Mouse (Mus musculus) layer of hippocampus, adult 18-20 months (tissue): ENCODE measurements around the gene BC107364. TPM values are rescaled to one million over a fixed set of nuclear protein-coding genes. Genes with fewer than 3 reads are reported as not detected.
"Not testable (repeated sequence)": the region's sequence is repeated elsewhere in the genome, so short reads cannot be mapped to it uniquely, and the experiment has no call there.

Experiments
- DNase-seq, 2 experiments: peaks; one replicate each; pipeline ENCODE4 v3.0.0; 2022; ENCODE audit warnings: low spot score in 2 of 2
- total RNA-seq, 2 experiments: library from RNA; stranded (reverse); gene quantifications; 2 replicates each; pipeline ENCODE4 v1.2.3; 2021

The BC107364 gene
- total RNA-seq, 2 experiments from 2014 or later = not detected

DNA sequence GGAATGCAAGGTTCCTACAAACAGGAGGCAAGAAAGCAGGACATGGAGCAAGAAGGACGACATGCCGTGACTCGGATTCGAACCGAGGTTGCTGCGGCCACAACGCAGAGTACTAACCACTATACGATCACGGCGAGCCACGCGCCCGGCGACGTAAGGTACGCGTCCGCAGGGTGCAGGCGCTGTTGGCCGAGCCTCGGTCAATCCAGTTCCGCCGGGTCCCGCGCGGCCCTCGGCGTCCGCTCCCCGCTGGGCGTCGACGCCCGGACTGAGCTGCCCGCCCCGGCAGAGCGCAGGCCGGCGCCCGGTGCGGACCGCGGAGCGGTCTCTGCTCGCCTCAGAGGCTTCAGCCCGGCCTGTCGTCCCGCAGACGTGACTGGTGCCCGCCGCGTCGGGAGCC lies 5.9 kb upstream of the BC107364 start:
- not testable (repeated sequence) for DNase-seq

DNA sequence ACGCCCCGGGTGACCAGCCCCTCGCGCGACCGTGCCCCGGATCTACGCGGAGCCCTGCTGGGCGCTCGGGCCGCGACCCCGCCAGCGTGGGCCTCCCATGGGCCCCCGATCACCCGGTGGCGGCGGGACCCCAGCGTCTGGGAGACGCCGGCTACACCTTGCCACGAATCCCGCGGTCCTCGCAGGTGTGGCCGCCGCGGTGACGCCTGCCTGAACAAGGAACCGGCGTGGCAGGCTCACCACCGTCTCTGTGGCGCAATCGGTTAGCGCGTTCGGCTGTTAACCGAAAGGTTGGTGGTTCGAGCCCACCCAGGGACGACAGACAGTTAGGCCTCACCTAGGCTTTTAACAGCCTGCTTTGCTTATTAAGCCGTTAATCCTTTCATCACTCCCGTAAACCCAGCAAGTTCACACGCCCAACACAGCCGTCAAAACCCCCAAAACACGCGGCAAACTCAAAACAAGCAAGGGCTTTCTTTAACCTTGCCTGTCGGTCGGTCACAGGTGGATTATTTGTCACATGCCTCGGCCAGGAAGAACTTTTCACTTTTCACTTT lies 847 bp downstream of the BC107364 start:
- not testable (repeated sequence) for DNase-seq

DNA sequence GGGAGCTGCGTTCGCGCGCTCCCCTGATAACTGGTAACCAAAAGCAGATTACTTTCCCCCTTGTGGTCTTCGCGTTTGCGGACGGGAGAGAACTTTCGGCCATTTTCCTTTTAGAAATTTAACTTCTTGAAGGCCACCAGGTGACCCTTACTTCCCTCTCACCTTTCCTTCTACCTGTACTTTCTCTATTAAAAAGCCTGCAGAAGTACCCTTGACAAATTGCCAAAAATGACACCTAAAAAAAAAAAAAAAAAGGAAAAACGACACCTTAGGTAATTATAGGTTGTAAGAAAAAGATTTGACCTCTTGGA lies 1.6 kb downstream of the BC107364 start:
- DNase-seq = not testable (repeated sequence)

DNA sequence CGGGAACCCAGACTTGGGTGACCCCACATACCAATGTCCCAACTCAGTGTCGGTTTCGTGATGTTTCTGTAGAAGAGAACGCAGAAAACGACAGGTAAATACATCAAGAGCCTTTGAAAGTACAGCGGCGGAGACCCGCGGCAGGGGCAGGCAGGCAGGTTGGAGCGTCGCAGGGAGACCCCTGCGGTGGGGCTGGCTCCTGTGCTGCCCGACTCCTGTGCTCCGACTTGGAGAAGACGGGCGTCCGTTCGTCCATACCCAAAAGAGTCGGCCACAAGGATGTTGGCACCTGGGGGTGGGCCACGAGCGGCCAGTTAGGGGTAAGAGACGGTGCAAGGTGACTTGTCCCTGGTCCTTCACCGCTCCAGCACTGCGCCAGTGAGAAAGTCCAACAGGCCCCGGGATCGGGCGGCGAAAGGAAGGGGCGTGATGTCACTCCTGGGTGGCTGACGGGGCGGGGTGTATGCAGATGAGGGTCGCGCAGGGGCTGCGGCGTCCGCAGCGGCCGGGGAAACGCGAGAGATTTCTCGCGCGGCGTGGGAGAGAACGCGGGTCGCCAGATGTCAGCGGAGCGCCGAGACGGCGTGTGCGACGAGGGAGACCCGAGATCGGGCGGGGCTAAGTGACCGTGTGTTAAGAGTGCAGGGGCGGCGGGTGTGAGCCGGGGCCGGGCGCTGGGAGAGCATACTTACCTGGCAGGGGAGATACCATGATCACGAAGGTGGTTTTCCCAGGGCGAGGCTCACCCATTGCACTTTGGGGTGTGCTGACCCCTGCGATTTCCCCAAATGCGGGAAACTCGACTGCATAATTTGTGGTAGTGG lies 2.1 kb downstream of the BC107364 start:
- not testable (repeated sequence) for DNase-seq

DNA sequence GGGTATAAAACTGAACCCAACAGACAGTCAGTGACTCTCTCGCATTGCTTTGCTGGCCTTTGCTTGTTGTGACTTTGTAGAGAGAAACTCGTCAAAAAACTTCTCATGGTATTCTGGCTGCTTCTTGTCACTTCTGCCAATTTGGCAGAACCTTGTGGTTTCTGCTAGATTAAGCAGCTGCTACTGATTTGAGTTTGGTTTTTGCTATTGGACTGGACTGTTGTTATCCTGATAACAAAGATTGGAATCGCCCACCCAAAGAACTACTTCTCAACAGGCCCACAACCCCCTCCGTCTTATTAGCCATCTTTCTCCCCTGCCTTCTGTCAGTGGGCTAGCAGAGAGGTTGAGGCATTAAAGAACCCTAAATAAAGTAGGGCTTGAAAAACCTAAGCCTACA lies 6.7 kb downstream of the BC107364 start:
- DNase-seq = no peak

DNA sequence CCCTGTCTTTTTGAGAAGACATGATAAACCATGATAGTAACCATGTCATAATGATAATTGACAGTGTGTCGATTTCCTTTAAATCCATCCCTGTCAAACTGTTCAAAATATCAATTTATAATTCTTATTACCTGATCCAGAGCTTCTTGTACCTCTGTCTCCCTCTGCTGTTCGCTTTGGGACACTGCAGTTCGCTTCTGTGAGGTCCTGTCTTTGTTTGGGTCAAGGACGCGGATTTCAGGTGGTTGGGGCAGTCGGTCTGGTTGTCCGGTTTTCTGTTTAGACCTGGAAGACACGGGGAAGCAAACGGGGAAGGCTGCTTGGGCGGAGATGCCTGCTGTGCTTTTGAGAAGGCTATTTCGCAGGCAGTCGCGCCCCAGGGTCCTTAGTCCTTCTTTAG lies 11.5 kb downstream of the BC107364 start:
- peak; percentile 43 to 82 for DNase-seq

DNA sequence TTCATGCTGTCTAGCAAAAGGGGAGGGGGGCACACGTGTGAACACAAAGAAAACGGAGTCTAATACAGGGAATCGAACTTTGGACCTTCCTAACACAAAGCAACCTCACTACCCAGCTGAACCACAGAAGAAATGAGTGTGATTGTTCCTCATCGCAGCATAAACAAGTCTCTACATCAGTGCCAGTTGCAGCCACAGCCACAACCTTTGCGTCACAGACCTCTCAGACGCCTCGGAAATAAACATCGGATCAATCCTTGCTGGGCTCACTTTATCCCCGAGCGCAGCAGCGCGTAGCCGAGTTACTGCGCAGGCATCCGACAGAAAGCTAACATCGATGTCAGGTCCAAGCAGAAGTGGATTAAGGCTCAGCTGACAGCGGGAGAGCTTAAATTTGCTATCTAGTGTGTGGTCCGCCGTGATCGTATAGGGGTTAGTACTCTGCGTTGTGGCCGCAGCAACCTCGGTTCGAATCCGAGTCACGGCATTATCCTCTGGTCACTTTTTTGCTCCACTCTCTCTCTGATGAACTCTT lies 16.5 kb downstream of the BC107364 start:
- DNase-seq = peak; percentile 25 to 71

DNA sequence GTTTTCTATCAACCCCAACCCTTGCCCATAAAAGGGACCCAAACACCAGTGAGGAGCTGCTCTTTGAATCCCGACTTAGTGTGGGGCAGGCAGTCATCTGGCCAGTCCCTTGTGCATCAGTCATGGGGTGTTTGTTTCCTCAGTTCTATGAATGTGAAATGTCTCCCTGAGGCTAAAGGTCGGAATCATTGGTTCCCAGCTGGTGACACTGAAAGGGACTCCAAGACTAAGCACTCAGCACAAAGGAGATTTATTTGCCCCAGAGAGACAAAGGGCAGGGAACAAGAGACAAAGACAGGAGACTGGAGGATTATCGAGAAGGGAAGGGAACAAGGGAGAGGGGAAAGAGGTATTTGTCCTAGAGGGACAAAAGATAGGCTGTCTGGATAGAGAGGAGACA lies 19.9 kb downstream of the BC107364 start:
- DNase-seq = no peak

DNA sequence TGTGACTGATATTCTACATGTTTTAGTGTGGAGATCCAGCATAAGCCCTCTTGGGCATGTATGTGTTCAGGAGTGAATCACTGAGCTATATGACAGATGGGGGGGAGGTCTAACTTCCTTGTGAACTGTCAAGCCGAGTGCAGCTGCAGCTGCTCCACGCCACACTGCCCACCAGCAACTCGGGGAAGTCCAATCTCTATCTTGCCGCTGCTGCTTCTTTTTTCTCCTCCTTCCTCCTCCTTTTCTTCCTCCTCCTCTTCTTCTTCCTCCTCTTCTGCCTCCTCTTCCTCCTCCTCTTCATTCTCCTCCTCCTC lies 22.3 kb downstream of the BC107364 start:
- DNase-seq = no peak

DNA sequence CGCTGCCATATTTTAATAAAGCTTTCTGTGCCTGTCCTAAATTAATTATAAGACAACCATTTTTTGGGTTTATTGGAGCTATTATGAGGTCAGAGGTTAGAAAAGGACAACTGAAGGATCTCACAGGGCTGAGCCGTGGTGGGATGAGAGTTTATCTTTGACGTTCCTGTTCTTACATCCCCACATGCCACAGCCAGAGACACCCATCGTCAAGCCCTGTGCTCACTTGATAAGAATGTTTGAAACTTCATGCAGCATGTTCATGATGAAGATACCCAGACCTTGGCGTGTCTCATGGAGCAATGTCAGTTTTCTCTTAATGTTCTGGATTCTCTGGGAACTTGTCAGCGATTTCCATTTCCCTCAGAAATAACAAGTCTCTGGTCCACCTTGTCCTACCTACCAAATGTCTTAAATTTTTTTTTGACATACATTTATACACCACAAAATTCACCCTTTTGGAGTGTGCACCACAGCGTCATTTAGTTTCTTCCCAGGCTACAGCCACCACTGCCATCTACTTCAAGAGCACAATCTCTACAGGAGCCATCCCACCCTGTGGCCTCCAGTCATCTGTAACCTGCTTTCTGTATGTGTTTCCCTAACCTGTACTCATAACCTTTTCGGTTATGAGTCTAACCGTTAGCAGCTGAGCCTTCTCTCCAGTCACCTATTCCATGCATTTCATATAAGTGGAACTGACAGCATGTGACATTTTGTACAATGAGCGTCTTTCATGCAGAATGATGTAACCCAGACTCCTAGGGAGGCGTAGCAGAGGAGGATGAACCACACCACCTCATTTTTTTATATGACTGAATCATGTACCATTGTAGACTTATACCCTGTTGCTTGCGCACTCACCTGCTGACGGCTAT lies 22.9 kb downstream of the BC107364 start:
- DNase-seq = no peak

DNA sequence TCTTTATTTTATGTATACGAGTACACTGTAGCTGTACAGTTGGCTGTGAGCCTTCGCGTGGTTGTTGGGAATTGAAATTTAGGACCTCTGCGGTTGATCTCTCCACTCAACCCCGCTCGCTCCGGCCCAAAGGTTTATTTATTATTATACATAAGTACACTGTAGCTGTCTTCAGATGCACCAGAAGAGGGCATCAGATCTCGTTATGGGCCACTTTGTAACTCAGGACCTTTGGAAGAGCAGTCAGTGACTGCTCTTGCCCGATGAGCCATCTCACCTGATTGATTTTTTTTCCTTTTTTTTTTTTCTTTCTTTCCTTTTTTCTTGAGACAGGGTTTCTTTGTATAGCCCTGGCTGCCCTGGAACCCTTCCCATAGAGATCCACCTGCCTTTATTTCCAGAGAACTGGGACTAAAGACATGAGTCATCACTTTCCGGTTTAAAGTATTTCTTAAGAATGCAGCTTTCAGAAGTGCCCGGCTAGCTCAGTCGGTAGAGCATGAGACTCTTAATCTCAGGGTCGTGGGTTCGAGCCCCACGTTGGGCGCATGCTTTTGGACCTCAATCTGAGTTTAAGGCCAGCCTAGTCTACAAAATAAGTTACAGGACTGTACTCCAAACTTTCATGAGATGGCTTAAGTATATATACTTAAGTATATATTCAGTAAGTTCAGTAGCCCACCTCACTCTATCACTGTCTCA lies 24.2 kb downstream of the BC107364 start:
- peak in 1 of 2 experiments; percentile 61 for DNase-seq

DNA sequence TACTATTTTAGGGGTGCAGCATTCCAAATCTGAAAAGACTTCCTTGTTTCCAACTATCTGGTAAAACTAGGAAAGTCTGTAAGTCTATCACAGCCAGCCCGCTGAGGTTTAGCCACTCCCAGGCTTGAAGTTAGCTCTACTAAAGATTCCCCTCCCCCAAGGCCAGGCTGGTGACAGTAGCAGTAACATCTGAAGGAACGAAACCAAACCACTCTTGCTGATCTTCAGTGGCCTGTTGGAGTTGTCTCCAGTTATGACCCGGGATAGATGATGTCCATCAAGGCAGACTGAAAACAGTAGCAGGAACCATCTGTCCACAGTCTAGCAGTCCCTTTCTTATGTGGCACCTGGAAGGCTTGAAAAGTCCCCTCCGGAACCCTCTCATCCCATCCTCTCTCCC lies 24.8 kb downstream of the BC107364 start:
- DNase-seq = no peak

DNA sequence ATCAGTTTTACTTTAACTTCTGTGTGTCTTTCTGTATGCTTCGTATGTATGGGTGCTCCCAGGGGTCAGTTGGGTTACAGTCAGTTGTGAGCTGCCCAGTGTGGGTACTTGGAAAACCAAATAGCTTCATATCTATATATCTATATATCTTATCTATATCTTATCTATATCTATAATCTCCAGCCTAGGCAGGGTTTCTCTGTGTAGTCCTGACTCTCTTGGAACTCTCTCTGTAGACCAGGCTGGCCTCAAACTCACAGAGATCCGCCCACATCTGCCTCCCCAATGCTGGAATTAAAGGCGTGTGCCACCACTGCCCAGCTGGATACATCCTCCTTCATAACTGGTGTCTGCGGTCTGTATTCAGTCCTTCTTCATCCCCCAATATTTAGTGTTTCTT lies 25.8 kb downstream of the BC107364 start:
- no peak for DNase-seq

DNA sequence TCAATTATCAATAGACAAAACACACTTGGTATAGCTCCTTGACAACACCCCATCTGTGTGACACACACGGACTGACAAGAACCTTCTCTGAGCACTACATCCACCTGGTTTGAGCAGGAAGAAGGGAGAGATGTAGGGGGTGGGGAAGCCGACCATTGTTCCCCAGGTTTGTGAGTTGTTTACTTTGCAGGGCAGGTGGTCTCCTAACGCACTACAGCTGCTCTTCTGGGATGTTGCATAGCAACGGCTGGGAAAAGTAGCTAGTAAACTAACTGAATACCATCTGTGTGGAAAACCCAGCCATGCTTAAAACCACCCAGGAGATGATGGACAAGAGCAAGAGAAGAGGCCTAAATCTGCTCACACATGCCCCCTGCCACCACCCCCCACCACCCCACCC lies 27.7 kb downstream of the BC107364 start:
- DNase-seq = peak in 1 of 2 experiments; percentile 24

DNA sequence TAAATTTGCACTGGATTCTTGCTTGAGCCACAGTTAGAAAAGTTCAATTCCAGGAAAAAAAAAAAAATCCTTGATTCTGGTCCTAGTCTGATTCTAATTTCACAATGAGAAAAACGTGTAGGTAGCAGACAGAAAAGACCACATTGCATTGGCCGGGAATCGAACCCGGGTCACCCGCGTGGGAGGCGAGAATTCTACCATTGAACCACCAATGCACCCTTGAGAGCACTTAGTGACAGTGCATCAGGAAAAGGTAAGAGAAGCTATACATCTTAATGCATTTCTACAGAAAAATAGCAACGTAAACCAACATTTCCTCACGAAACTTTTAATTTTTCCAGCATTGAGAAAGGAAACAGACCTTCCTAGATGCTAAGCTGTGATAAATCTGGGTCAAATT lies 28.2 kb downstream of the BC107364 start:
- peak in 1 of 2 experiments; percentile 21 for DNase-seq

DNA sequence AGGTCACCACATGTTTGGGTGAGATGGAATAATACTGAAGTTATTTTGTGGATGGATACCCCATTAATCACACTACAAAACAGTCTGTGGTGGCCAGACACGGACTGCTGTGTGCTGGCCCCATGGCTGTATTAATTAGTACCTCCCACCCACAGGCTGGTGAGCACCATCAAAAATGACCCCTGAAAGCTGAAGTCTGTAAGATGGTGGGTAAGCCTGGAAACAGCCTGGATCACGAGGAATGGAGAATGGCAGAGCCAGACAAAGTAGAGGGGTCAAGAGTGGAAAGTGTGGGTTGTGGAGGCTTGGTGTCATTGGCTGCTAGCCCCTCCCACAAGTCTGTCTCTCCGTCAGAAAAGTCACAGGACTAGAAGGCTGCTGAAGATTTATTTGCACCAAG lies 31.3 kb downstream of the BC107364 start:
- DNase-seq = no peak

DNA sequence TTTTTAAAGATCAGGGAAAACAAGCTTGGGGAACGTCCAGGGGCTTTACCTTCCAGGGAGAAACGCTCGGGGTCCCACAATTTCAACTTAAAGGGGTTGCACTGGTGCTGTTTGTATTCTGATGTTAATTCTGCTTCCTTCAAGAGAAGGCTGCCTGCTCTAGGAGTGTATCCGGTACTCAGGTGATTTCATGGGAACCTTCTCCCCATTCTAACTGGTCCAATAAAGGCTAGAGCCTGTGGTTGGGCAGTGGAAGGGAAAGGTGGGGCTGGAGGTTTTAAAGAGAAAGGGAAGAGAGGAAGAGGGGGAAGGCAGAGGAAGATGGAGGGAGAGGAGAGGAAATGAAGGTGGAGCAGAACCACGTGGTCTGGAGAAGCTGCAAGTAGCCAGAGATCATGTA lies 33.2 kb downstream of the BC107364 start:
- DNase-seq = not testable (repeated sequence)

DNA sequence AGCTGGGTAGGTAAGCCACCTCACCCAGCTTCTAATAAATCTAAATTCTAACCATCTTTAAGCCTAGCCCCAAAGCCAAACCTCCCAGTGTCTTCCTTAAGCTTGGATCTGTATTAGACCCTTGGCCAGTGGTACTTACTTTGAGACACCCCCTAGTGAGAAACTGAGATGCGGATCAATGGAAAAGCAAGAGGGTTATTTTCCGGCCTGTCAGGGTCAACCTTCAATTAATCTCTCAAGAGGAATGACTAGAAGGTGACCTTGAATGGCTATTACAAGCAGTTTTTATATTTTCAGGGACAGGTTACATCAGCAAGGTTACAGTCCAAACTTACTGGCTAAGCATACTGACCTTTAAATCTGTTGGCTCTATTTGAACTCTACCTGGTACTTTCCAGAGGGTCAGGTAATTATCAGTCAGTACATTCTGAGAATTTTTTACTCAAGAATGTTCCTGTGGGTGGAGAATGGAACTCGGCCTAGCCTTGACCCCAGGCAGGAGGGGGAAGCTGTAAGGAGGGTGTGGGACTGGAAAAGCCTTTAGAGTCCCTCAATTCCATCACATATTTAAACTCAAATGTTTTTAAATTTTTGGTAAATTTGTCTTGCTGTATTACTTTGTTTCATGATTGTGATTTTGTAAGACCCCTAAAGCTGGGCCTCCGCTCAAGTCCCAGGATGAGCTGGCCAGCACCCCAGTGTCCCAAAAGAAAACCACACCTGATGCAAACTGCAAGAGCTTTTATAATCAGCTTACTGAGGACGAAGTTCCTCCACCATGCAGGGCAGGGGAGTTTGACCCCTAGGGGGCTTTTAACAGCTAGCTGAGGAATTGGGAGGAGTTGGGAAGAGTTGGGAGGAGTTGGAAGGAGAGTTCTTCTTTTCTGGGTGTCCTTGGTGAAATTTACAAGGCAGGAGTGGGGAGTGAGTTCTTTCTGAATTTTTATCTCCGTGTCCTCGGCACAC lies 34.0 kb downstream of the BC107364 start:
- no peak for DNase-seq

DNA sequence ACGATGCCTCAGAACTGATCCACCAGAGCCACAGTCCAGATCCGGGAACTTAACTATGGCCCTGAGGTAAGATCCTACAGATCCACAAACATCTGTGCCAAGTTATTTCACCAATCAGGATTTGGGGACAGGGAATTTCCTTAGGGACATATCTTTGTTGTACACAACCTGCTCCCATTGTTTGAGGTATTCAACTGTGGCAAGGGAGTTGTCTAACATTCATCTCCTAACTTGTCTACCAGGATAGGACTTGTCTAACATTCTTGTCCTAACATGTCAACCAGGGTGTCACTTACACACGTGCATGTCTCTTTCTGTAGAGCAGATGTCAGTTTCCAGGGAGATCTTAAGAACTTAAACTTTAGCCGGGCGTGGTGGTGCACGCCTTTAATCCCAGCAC lies 35.5 kb downstream of the BC107364 start:
- DNase-seq = no peak

DNA sequence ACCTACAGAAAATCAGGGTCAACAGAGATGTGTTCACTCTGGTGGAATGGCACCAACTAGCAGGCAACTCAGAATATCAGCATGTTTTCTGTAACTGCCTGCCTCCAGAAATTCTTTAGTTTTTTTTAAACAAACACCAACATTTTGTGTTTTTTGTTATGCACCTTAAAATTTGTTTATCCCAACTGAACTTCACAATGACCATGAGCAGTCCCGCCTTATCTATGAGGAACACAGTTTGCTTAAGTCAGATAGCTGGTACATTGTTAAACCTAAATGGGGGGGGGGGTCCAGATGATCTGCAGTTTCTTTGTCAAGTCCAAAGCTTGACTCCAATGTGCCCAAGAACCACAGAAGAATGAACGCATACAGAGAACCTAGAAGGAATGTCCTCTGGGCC lies 36.0 kb downstream of the BC107364 start:
- no peak for DNase-seq
